Mouse (Mus musculus): ENCODE data around the gene Ubr4.
A peak's percentile ranks its signal among the peaks of the same experiment; 100 is the strongest.
"Not testable (repeated sequence)": the region's sequence is repeated elsewhere in the genome, so short reads cannot be mapped to it uniquely, and the experiment has no call there.

The Ubr4 gene

GRCm38 (mm10) chr4:139484496-139484895 is 132.1 kb downstream of the Ubr4 start:
- DNase-seq (ENCODE audit: low read depth, low spot score), result no peak

GRCm38 (mm10) chr4:139487085-139487484 is 134.7 kb downstream of the Ubr4 start:
- DNase-seq (ENCODE audit: low read depth, low spot score), result peak; percentile 60

GRCm38 (mm10) chr4:139488325-139488724 is 135.9 kb downstream of the Ubr4 start:
- peak; percentile 44 for DNase-seq (ENCODE audit: low read depth, low spot score)

GRCm38 (mm10) chr4:139489946-139490345 is 137.5 kb downstream of the Ubr4 start:
- DNase-seq (ENCODE audit: low read depth, low spot score), result no peak

GRCm38 (mm10) chr4:139490413-139491055 is 138.1 kb downstream of the Ubr4 start:
- DNase-seq (ENCODE audit: low read depth, low spot score), result no peak

GRCm38 (mm10) chr4:139491541-139492170 is 139.2 kb downstream of the Ubr4 start:
- no peak for DNase-seq (ENCODE audit: low read depth, low spot score)

GRCm38 (mm10) chr4:139492258-139492833 is 139.9 kb downstream of the Ubr4 start:
- DNase-seq (ENCODE audit: low read depth, low spot score), result no peak

GRCm38 (mm10) chr4:139493227-139494025 is 141.0 kb downstream of the Ubr4 start:
- DNase-seq (ENCODE audit: low read depth, low spot score), result no peak

- DNase-seq (ENCODE audit: low read depth, low spot score), result no peak
Measured at GRCm38 (mm10) chr4:139500814-139501213, 148.4 kb downstream of the Ubr4 start.

GRCm38 (mm10) chr4:139501702-139502101 is 149.3 kb downstream of the Ubr4 start:
- DNase-seq (ENCODE audit: low read depth, low spot score), result no peak

- no peak for DNase-seq (ENCODE audit: low read depth, low spot score)
Measured at GRCm38 (mm10) chr4:139503919-139504318, 151.5 kb downstream of the Ubr4 start.

GRCm38 (mm10) chr4:139505716-139506115 is 153.3 kb downstream of the Ubr4 start:
- DNase-seq (ENCODE audit: low read depth, low spot score), result no peak

- DNase-seq (ENCODE audit: low read depth, low spot score), result no peak
Measured at GRCm38 (mm10) chr4:139506727-139507126, 154.3 kb downstream of the Ubr4 start.

- no peak for DNase-seq (ENCODE audit: low read depth, low spot score)
Measured at GRCm38 (mm10) chr4:139509069-139509468, 156.7 kb downstream of the Ubr4 start.

GRCm38 (mm10) chr4:139511557-139511956 is 159.1 kb downstream of the Ubr4 start:
- no peak for DNase-seq (ENCODE audit: low read depth, low spot score)

GRCm38 (mm10) chr4:139512985-139513384 is 160.6 kb downstream of the Ubr4 start:
- DNase-seq (ENCODE audit: low read depth, low spot score), result no peak

GRCm38 (mm10) chr4:139519221-139519620 is 166.8 kb downstream of the Ubr4 start:
- DNase-seq (ENCODE audit: low read depth, low spot score), result no peak

GRCm38 (mm10) chr4:139521926-139522325 is 169.5 kb downstream of the Ubr4 start:
- no peak for DNase-seq (ENCODE audit: low read depth, low spot score)

GRCm38 (mm10) chr4:139526475-139526874 is 174.1 kb downstream of the Ubr4 start:
- DNase-seq (ENCODE audit: low read depth, low spot score), result no peak

GRCm38 (mm10) chr4:139530248-139530647 is 177.8 kb downstream of the Ubr4 start, which contains the start of gene Iffo2:
TSS of gene Iffo2 (plus strand) at chr4:139530548.
- DNase-seq (ENCODE audit: low read depth, low spot score), result not testable (repeated sequence)

- DNase-seq (ENCODE audit: low read depth, low spot score), result no peak
Measured at GRCm38 (mm10) chr4:139532081-139532480, 179.7 kb downstream of the Ubr4 start.

GRCm38 (mm10) chr4:139535127-139535695 is 182.8 kb downstream of the Ubr4 start:
- DNase-seq (ENCODE audit: low read depth, low spot score), result no peak
